Mouse (Mus musculus) ES-E14 (cell line): ENCODE results near the gene Stbd1. TPM values are rescaled to one million over a fixed set of nuclear protein-coding genes. Genes with fewer than 3 reads are reported as not detected.

ENCODE experiments used
- DNase-seq: peaks from one replicate; pipeline ENCODE4 v3.0.0-alpha.2; 2013; ENCODE audit warnings: low read depth, low spot score
- H3K27ac ChIP-seq: 2 replicates; pipeline ENCODE4 v1.5.1; 2012; ENCODE audit warnings: low read depth, mild to moderate bottlenecking, low read length, moderate library complexity, mixed read lengths; ENCODE audit not compliant: poor library complexity, insufficient read depth, severe bottlenecking
- H3K36me3 ChIP-seq: 2 replicates; pipeline ENCODE4 v1.6.1; 2012; ENCODE audit warnings: mild to moderate bottlenecking, low read length, moderate library complexity, mixed read lengths; ENCODE audit not compliant: control insufficient read depth, poor library complexity, insufficient read depth, severe bottlenecking
- H3K4me1 ChIP-seq, 2 experiments: fragments of 150-350 bp in 1 of 2; sonication (generic) in 1 of 2; 2 replicates each; pipeline ENCODE4 v1.6.1; 2012; ENCODE audit warnings: low read length in 2 of 2, mild to moderate bottlenecking in 1 of 2, mixed read lengths in 1 of 2; ENCODE audit not compliant: control insufficient read depth in 2 of 2, insufficient read depth in 2 of 2, poor library complexity in 1 of 2
- H3K4me3 ChIP-seq, 2 experiments: fragments of 150-350 bp in 1 of 2; sonication (generic) in 1 of 2; 2 replicates each; pipeline ENCODE4 v1.5.1; 2012; ENCODE audit warnings: low read length in 2 of 2, low read depth in 1 of 2, mild to moderate bottlenecking in 1 of 2, mixed read lengths in 1 of 2; ENCODE audit not compliant: insufficient read depth in 1 of 2, poor library complexity in 1 of 2, severe bottlenecking in 1 of 2
- H3K9ac ChIP-seq: 2 replicates; pipeline ENCODE4 v1.6.1; 2012; ENCODE audit warnings: low read depth, mild to moderate bottlenecking, low read length, mixed read lengths; ENCODE audit not compliant: poor library complexity, insufficient read depth, severe bottlenecking
- H3K9me3 ChIP-seq: fragments of 150-350 bp; sonication (generic); 2 replicates; pipeline ENCODE4 v1.6.1; 2012; ENCODE audit warnings: low read depth, mild to moderate bottlenecking, low read length; ENCODE audit not compliant: control insufficient read depth, insufficient read depth
- CHD2 ChIP-seq: IDR thresholded peaks from 2 replicates; pipeline ENCODE4 v1.6.1; 2014; ENCODE audit warnings: mild to moderate bottlenecking, low read depth, low read length, inconsistent platforms
- HCFC1 ChIP-seq: IDR thresholded peaks from 2 replicates; pipeline ENCODE4 v1.6.1; 2012; ENCODE audit warnings: low read length, inconsistent platforms, borderline replicate concordance; ENCODE audit not compliant: insufficient read depth
- MAFK ChIP-seq: IDR thresholded peaks from 2 replicates; pipeline ENCODE4 v1.6.1; 2014; ENCODE audit warnings: mild to moderate bottlenecking, low read depth, low read length, inconsistent platforms; ENCODE audit not compliant: insufficient read depth
- ZC3H11A ChIP-seq: IDR thresholded peaks from 2 replicates; pipeline ENCODE4 v1.6.1; 2012; ENCODE audit warnings: low read depth, mild to moderate bottlenecking, inconsistent platforms, low read length, borderline replicate concordance
- ZNF384 ChIP-seq: IDR thresholded peaks from 2 replicates; pipeline ENCODE4 v1.6.1; 2012; ENCODE audit warnings: low read depth, low read length, inconsistent platforms
- in situ Hi-C, 2 experiments: fragments of 600-800 bp; cut with MboI; formaldehyde crosslinking; loops; one replicate each; pipeline ENCODE4 v1.15.1; 2025; ENCODE audit warnings: low sequenced_read_pairs in 2 of 2, inconsistent platforms in 1 of 2; ENCODE audit not compliant: unreplicated experiment in 2 of 2
- total RNA-seq: library from RNA; depleted of rRNA; stranded (reverse); fragments of 300-350 nt; gene quantifications from 2 replicates; pipeline ENCODE4 v1.2.3, GENCODE M21; 2012; rRNA removed

Gene Stbd1
- total RNA-seq, 1 experiment: 4.1 TPM

- H3K9ac ChIP-seq: no peak overlapping the region
- peak; percentile 4 for DNase-seq
- no peak overlapping the region for H3K27ac ChIP-seq
- H3K9me3 ChIP-seq: no peaks in the 10 kb centered on the region
- in situ Hi-C loops: no loop called here
- H3K4me1 ChIP-seq: no peaks in the 10 kb centered on the region
- no peaks in the 10 kb centered on the region for H3K36me3 ChIP-seq
- TF ChIP-seq CHD2: no peak
- TF ChIP-seq ZC3H11A: no peak
- no peak for TF ChIP-seq ZNF384
- no peak for TF ChIP-seq HCFC1
- no peak for TF ChIP-seq MAFK
- no peak overlapping the region for H3K4me3 ChIP-seq
Measured at GRCm38 (mm10) chr5:92633526-92633925, 30.7 kb downstream of the Stbd1 start.

GRCm38 (mm10) chr5:92634916-92635315 is 32.1 kb downstream of the Stbd1 start:
- Histone ChIP-seq H3K36me3 (no peaks in the 10 kb centered on the region), H3K9me3 (no peaks in the 10 kb centered on the region), H3K4me1 (no peaks in the 10 kb centered on the region), H3K9ac (no peak overlapping the region), H3K4me3 (no peak overlapping the region), H3K27ac (no peak overlapping the region)
- TF ChIP-seq MAFK (no peak), CHD2 (no peak), HCFC1 (no peak), ZNF384 (no peak), ZC3H11A (no peak)
- in situ Hi-C loops: no loop called here
- DNase-seq: no peak

GRCm38 (mm10) chr5:92635891-92636290 is 33.0 kb downstream of the Stbd1 start:
- in situ Hi-C loops: no loop called here
- no peak for DNase-seq
- no peak overlapping the region for H3K9ac ChIP-seq
- H3K4me3 ChIP-seq: no peak overlapping the region
- TF ChIP-seq HCFC1: no peak
- TF ChIP-seq ZC3H11A: no peak
- H3K9me3 ChIP-seq: no peaks in the 10 kb centered on the region
- H3K4me1 ChIP-seq: no peaks in the 10 kb centered on the region
- no peaks in the 10 kb centered on the region for H3K36me3 ChIP-seq
- no peak overlapping the region for H3K27ac ChIP-seq

- H3K36me3 ChIP-seq: no peaks in the 10 kb centered on the region
- in situ Hi-C loops: no loop called here
- TF ChIP-seq ZNF384 (no peak), CHD2 (no peak), MAFK (no peak), HCFC1 (no peak), ZC3H11A (no peak)
Measured at GRCm38 (mm10) chr5:92640861-92641260, 38.0 kb downstream of the Stbd1 start.

More at GRCm38 (mm10) chr5:92640861-92641260, 38.0 kb downstream of the Stbd1 start:
- DNase-seq: no peak
- H3K4me1 ChIP-seq: no peaks in the 10 kb centered on the region
- no peaks in the 10 kb centered on the region for H3K9me3 ChIP-seq
- no peak overlapping the region for H3K9ac ChIP-seq
- H3K4me3 ChIP-seq: no peak overlapping the region
- H3K27ac ChIP-seq: no peak overlapping the region

Other genes starting within 250 kb of the Stbd1 start
- gene Nup54, start 167.8 kb upstream of the Stbd1 start, total RNA-seq: 62.2 and 63.2 TPM in 2 replicates
- 39.0 and 89.0 TPM in 2 replicates for gene Scarb2, start 96.2 kb upstream of the Stbd1 start, total RNA-seq
- not detected in 2 replicates for gene Fam47e, start 48.0 kb upstream of the Stbd1 start, total RNA-seq
- 0.94 and 0.95 TPM in 2 replicates for gene Ccdc158, start 72.2 kb downstream of the Stbd1 start, total RNA-seq
- 33.5 and 34.1 TPM in 2 replicates for gene Shroom3, start 80.4 kb downstream of the Stbd1 start, total RNA-seq